In genomic region chr1:132660354-132660753, GRCm38 (mm10) we compare ENCODE assay signal across 11 mouse cellular contexts.
DNase-seq lines count a peak whose midpoint lies in the region; ATAC-seq and TF ChIP-seq lines count a peak whose summit lies in the region.
"Had no signal": no experiment of that assay in that cellular context is flagged by ENCODE, and none has a peak within 500 bp of the region (broad histone marks: within the 10 kb centered on the region; RNA-seq: fewer than 3 reads in every experiment).

No protein-coding gene starts in this region.

- no peak overlapping the region for H3K4me2 ChIP-seq in midbrain, embryonic 16.5 days (ENCODE audit: low read length)

- peak overlapping the region; percentile 84 for H3K27ac ChIP-seq in hindbrain, embryonic 10.5 days
- H3K27ac ChIP-seq in midbrain, embryonic 16.5 days (ENCODE audit: low read length) = peak overlapping the region; percentile 81

- H3K27me3 ChIP-seq in hindbrain, embryonic 10.5 days (ENCODE audit: insufficient read depth, poor library complexity, severe bottlenecking) = no peaks in the 10 kb centered on the region
- no peaks in the 10 kb centered on the region for H3K27me3 ChIP-seq in midbrain, embryonic 16.5 days (ENCODE audit: control insufficient read depth, insufficient read depth, low read depth, low read length)

- peaks cover 7% of the 10 kb centered on the region; the same call in 1 of the 2 replicates for H3K36me3 ChIP-seq in hindbrain, embryonic 10.5 days
- no peaks in the 10 kb centered on the region for H3K36me3 ChIP-seq in midbrain, embryonic 16.5 days (ENCODE audit: control insufficient read depth, insufficient read depth, low read length)

- 0 out of 2 replicates have a peak, but pooled peaks have one; percentile 15 for ATAC-seq in midbrain, embryonic 16.5 days

- no peaks in the 10 kb centered on the region for H3K9me3 ChIP-seq in hindbrain, embryonic 10.5 days
- H3K9me3 ChIP-seq in midbrain, embryonic 16.5 days (replicated peaks; ENCODE audit: control insufficient read depth, low read length, poor library complexity, severe bottlenecking) = no peaks in the 10 kb centered on the region

- peak overlapping the region; percentile 32; the same call in 1 of the 2 replicates for H3K9ac ChIP-seq in midbrain, embryonic 16.5 days (ENCODE audit: low read depth, low read length)

- DNase-seq in MN1 (ENCODE audit: low spot score) = peak; percentile 14
- DNase-seq in brain, embryonic 14.5 days (ENCODE audit: low read depth) = peak; percentile 74
- peak; percentile 54 for DNase-seq in hindbrain, embryonic 10.5 days (ENCODE audit: low spot score)
- no peak for DNase-seq in right cerebral cortex, postnatal 4 days
- no peak for DNase-seq in right cerebral cortex, postnatal 10 days (ENCODE audit: low spot score in 2 of 2)
- no peak for DNase-seq in left cerebral cortex, adult 8-10 months (ENCODE audit: low spot score in 2 of 2)
- DNase-seq: adrenal gland, adult 2 months; lung, adult 18-20 months; thymus, adult 2 months had no signal

- no peak overlapping the region for H3K4me3 ChIP-seq in hindbrain, embryonic 10.5 days
- H3K4me3 ChIP-seq in midbrain, embryonic 16.5 days (ENCODE audit: low read depth, low read length) = no peak overlapping the region
- H3K4me3 ChIP-seq: myocyte had no signal

- no peak for TF ChIP-seq CTCF in brain, embryonic 14.5 days (IDR thresholded peaks at IDR 0.05; ENCODE audit: borderline replicate concordance, extremely low read depth, insufficient read depth, insufficient read length)

- 27% methylated on average over 4 of the region's 4 CpGs for WGBS in hindbrain, embryonic 10.5 days
- WGBS in midbrain, embryonic 16.5 days = 17% methylated on average over 4 of the region's 4 CpGs

- TF ChIP-seq POLR2A in brain, embryonic 14.5 days (IDR thresholded peaks at IDR 0.05; ENCODE audit: borderline replicate concordance, extremely low read depth, insufficient read depth, insufficient read length, poor library complexity, severe bottlenecking) = no peak

- peaks cover 57% of the 10 kb centered on the region for H3K4me1 ChIP-seq in hindbrain, embryonic 10.5 days (replicated peaks)
- peaks cover 20% of the 10 kb centered on the region for H3K4me1 ChIP-seq in midbrain, embryonic 16.5 days (ENCODE audit: control insufficient read depth, insufficient read depth, low read length)

Comparison
In these comparisons a context has a peak if more than half of its experiments do, and no peak if none do; other contexts are left out.
1. DNase-seq: peak in MN1 (single experiment), brain, embryonic 14.5 days (single experiment) and hindbrain, embryonic 10.5 days (single experiment); none in right cerebral cortex, postnatal 4 days (single experiment), right cerebral cortex, postnatal 10 days (0 of 2) and left cerebral cortex, adult 8-10 months (0 of 2).